Mouse (Mus musculus) embryonic facial prominence, embryonic 13.5 days (tissue): ENCODE results near the gene Peg3. TPM values are rescaled to one million over a fixed set of nuclear protein-coding genes. Genes with fewer than 3 reads are reported as not detected.

Experiments used
- ATAC-seq: fragments of 200-750 bp; cut with Nextera tagmentation; 2 replicates; pipeline ENCODE4 v1.8.0; 2017; ENCODE audit warnings: low read depth; ENCODE audit not compliant: insufficient number of reproducible peaks, insufficient read depth, low FRiP score, low TSS enrichment
- H3K27ac ChIP-seq: fragments of 300-500 bp; sonication (generic); 2 replicates; pipeline ENCODE4 v1.5.1; 2015; ENCODE audit warnings: moderate library complexity, mild to moderate bottlenecking, inconsistent platforms
- H3K27me3 ChIP-seq: fragments of 300-500 bp; sonication (generic); 2 replicates; pipeline ENCODE4 v1.6.1; 2015; ENCODE audit warnings: mild to moderate bottlenecking, inconsistent platforms
- H3K36me3 ChIP-seq: fragments of 300-500 bp; sonication (generic); 2 replicates; pipeline ENCODE4 v1.6.1; 2015; ENCODE audit warnings: mild to moderate bottlenecking, inconsistent platforms
- H3K4me1 ChIP-seq: fragments of 300-500 bp; sonication (generic); 2 replicates; pipeline ENCODE4 v1.6.1; 2015; ENCODE audit warnings: inconsistent platforms
- H3K4me2 ChIP-seq: fragments of 300-500 bp; sonication (generic); 2 replicates; pipeline ENCODE4 v1.6.1; 2015; ENCODE audit warnings: moderate library complexity, mild to moderate bottlenecking, inconsistent platforms
- H3K4me3 ChIP-seq: fragments of 300-500 bp; sonication (generic); 2 replicates; pipeline ENCODE4 v1.5.1; 2015; ENCODE audit warnings: mild to moderate bottlenecking, inconsistent platforms
- H3K9ac ChIP-seq: fragments of 300-500 bp; sonication (generic); 2 replicates; pipeline ENCODE4 v1.6.1; 2015; ENCODE audit warnings: mild to moderate bottlenecking, inconsistent platforms
- H3K9me3 ChIP-seq: fragments of 300-500 bp; sonication (generic); 2 replicates; pipeline ENCODE4 v1.6.1; 2016; ENCODE audit warnings: inconsistent platforms
- whole genome bisulfite sequencing: fragments of 180-500 bp; shearing (Covaris S2); methylation state at CpG from one replicate; pipeline ENCODE4 v1.1.7; 2015; ENCODE audit warnings: mixed read lengths; 5-methylcytosine and 5-hydroxymethylcytosine counted together
- polyA plus RNA-seq: library from polyadenylated mRNA; unstranded; fragments of >200 nt; fragmentation: Nextera tagmentation; extraction: Ambion mirVana; gene quantifications from 2 replicates; pipeline ENCODE4 v1.2.1, GENCODE M21; 2015

Peg3 gene
- polyA plus RNA-seq, 1 experiment from 2014 or later: 159 TPM

DNA sequence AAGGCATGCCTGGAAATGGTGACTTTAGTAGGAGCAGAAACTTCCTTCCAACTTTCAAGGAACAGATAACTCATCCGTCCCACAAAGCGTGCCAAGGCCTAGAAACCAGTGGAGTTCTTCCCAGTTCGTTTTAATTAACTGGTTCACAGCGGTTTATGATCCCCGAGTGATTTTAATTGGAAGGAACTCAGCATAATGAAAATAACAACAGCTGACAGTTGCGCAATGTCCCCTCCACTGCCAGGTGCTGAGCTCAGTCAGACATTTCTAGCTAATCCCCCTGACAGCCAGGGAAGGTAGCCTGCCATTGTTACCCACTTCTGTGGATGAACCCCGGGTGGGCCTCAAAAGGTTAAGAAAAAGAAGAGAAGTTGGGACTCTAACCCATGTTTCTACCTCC lies 19.0 kb upstream of the Peg3 start:
- no peak overlapping the region for H3K9ac ChIP-seq
- WGBS: 56% methylated on average over 7 of the region's 7 CpGs
- H3K9me3 ChIP-seq: no peaks in the 10 kb centered on the region
- H3K4me1 ChIP-seq: peaks cover 10% of the 10 kb centered on the region
- H3K27me3 ChIP-seq: no peaks in the 10 kb centered on the region
- no peak overlapping the region for H3K4me2 ChIP-seq
- no peaks in the 10 kb centered on the region for H3K36me3 ChIP-seq
- ATAC-seq: no peak
- no peak overlapping the region for H3K27ac ChIP-seq
- H3K4me3 ChIP-seq: no peak overlapping the region

DNA sequence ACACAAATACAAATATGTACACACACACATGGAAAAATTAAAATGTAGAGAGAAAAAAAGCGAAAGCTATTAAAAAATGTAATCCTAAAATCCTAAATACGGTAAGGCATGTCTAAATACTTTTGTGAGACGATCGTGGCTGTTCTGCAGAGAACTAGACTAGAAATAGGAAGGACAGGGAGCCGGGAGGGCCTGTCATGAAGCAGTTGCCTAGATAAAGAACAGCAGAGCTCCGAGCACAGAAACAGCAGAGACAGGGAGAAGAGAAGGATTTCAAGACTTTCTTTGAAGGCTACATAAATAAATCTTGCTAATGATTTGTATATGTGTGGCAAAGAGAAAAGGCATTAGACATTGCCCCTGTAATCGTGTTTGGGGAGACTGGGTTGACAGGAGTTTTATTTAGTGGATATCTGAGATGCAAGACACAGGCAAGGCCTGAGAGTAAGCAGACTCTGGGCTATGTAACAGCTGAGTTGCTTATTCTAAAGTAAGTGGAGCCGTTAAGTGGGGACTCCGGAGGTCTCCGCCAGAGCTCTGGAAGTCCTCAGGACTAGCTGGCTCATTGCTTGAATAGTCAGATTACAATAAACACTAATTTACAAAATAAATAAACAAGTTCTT lies 14.2 kb upstream of the Peg3 start:
- H3K4me1 ChIP-seq: no peaks in the 10 kb centered on the region
- WGBS: 53% methylated on average over 10 of the region's 10 CpGs
- no peaks in the 10 kb centered on the region for H3K27me3 ChIP-seq
- peaks cover 3% of the 10 kb centered on the region; the same call in 1 of the 2 replicates for H3K36me3 ChIP-seq
- H3K9me3 ChIP-seq: peaks cover 3% of the 10 kb centered on the region; the same call in 1 of the 2 replicates
- peak overlapping the region; percentile 69 for H3K27ac ChIP-seq
- no peak overlapping the region for H3K4me2 ChIP-seq
- ATAC-seq: no peak
- H3K9ac ChIP-seq: no peak overlapping the region
- H3K4me3 ChIP-seq: no peak overlapping the region

DNA sequence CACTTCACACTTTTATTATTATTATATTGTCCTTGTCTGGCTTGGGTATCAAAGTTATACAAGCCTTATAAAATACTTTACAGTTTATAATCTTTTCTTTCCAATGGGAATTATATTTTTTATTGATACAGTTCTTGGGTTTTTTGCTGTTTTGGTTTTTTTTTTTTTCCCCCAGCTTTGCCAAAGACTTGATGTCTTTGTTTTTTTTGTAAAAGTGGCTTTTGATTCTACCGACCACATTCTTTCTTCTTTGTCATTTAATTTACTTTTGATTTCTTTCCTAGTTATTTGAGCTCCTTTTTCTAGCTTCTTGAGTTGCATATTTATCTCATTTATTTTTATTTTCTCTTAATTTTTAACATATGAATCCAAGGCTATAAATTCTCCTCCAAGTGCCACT lies 5.8 kb upstream of the Peg3 start:
- no peak overlapping the region for H3K27ac ChIP-seq
- 39% methylated on average over 1 of the region's 1 CpGs for WGBS
- no peaks in the 10 kb centered on the region for H3K27me3 ChIP-seq
- peaks cover 5% of the 10 kb centered on the region; the same call in 1 of the 2 replicates for H3K9me3 ChIP-seq
- H3K4me3 ChIP-seq: no peak overlapping the region
- 0 out of 2 replicates have a peak, but pooled peaks cover under 1% of the 10 kb centered on the region for H3K36me3 ChIP-seq
- no peak for ATAC-seq
- H3K4me2 ChIP-seq: no peak overlapping the region
- no peak overlapping the region for H3K9ac ChIP-seq
- H3K4me1 ChIP-seq: no peaks in the 10 kb centered on the region

DNA sequence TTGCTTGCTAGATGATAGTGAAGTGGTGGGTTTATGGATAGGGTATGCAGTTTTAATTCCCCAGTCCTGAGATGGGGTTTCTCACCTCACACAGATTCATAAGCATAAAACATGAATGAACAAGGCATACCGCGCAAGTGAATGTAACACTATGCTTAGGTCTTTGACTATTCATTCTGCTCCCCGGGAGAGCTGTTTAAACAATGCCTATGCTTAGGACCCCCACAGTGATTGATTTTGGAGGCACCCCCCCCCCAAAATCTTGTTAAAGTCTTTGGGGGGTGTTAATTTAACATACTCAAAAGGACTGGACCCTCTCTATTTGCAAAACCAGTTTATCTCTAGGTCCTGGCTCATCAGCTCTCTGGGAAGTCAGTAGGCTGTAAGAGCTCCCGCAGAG lies 1.7 kb upstream of the Peg3 start:
- 0 out of 2 replicates have a peak, but pooled peaks cover 7% of the 10 kb centered on the region for H3K36me3 ChIP-seq
- no peak for ATAC-seq
- peak overlapping the region; percentile 76 for H3K9ac ChIP-seq
- H3K27me3 ChIP-seq: no peaks in the 10 kb centered on the region
- H3K9me3 ChIP-seq: peaks cover 44% of the 10 kb centered on the region
- H3K4me2 ChIP-seq: peak overlapping the region; percentile 58
- H3K4me1 ChIP-seq: no peaks in the 10 kb centered on the region
- H3K4me3 ChIP-seq: peak overlapping the region; percentile 62
- 38% methylated on average over 4 of the region's 4 CpGs for WGBS
- peak overlapping the region; percentile 33; the same call in 1 of the 2 replicates for H3K27ac ChIP-seq

- WGBS: 47% methylated on average over 3 of the region's 3 CpGs
- Histone ChIP-seq H3K27ac (no peak overlapping the region; the same call in 1 of the 2 replicates), H3K4me1 (no peaks in the 10 kb centered on the region), H3K27me3 (no peaks in the 10 kb centered on the region), H3K9ac (peak overlapping the region; percentile 76), H3K36me3 (0 out of 2 replicates have a peak, but pooled peaks cover 7% of the 10 kb centered on the region), H3K9me3 (peaks cover 44% of the 10 kb centered on the region), H3K4me2 (peak overlapping the region; percentile 58), H3K4me3 (peak overlapping the region; percentile 62)
- ATAC-seq: no peak
These were observed 1.1 kb upstream of the Peg3 start for GRCm38 (mm10) chr7:6731373-6731772.

- peak overlapping the region; percentile 76 for H3K9ac ChIP-seq
- peaks cover 44% of the 10 kb centered on the region for H3K9me3 ChIP-seq
- H3K27me3 ChIP-seq: no peaks in the 10 kb centered on the region
- no peak for ATAC-seq
- peak overlapping the region; percentile 58 for H3K4me2 ChIP-seq
- H3K27ac ChIP-seq: peak overlapping the region; percentile 77
- H3K4me3 ChIP-seq: peak overlapping the region; percentile 62
- 46% methylated on average over 15 of the region's 15 CpGs for WGBS
- H3K36me3 ChIP-seq: peaks cover 12% of the 10 kb centered on the region; the same call in 1 of the 2 replicates
- no peaks in the 10 kb centered on the region for H3K4me1 ChIP-seq
These were observed 570 bp upstream of the Peg3 start for GRCm38 (mm10) chr7:6730801-6731200.

DNA sequence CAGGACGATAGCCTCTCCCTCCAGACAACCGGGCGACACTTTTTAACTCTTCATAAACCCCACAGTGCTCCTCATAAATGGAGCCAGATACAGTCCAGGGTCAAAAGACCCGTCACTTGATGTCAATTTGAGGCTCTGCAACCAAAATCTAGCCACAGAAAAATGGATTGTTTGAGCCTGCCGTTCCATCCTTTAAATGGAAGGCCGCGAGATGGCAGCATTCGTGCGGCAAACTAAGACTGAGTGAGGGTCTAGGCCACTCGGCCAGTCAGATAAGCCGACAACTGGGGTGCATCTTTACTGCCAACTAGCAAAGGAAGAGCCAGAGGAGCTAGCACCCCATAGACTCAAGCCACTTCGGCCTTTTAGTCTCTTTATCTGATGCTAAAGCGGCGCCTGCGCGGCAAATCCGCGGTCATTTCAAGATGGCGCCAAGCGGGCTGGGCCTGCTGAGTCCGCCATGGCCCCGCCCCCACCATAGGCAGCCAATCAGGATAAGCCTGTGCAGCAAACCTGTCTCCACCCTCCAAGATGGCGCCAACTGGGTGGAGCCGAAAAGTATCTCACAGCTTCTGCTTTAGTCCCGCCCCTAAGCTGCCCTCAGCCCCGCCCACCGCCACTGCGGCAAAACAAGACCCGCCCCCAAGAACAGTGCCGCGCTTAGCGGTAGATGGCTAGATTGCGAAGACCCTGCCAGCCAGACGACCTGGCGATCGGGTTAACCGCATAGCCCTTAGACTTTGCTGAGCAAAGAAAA lies 992 bp downstream of the Peg3 start:
- peaks cover 44% of the 10 kb centered on the region for H3K9me3 ChIP-seq
- peak overlapping the region; percentile 62 for H3K4me3 ChIP-seq
- ATAC-seq: peak; percentile 63
- peak overlapping the region; percentile 58 for H3K4me2 ChIP-seq
- no peaks in the 10 kb centered on the region for H3K27me3 ChIP-seq
- peaks cover 26% of the 10 kb centered on the region; the same call in 1 of the 2 replicates for H3K36me3 ChIP-seq
- H3K27ac ChIP-seq: peak overlapping the region; percentile 93
- peak overlapping the region; percentile 76 for H3K9ac ChIP-seq
- WGBS: 51% methylated on average over 37 of the region's 37 CpGs
- no peaks in the 10 kb centered on the region for H3K4me1 ChIP-seq

DNA sequence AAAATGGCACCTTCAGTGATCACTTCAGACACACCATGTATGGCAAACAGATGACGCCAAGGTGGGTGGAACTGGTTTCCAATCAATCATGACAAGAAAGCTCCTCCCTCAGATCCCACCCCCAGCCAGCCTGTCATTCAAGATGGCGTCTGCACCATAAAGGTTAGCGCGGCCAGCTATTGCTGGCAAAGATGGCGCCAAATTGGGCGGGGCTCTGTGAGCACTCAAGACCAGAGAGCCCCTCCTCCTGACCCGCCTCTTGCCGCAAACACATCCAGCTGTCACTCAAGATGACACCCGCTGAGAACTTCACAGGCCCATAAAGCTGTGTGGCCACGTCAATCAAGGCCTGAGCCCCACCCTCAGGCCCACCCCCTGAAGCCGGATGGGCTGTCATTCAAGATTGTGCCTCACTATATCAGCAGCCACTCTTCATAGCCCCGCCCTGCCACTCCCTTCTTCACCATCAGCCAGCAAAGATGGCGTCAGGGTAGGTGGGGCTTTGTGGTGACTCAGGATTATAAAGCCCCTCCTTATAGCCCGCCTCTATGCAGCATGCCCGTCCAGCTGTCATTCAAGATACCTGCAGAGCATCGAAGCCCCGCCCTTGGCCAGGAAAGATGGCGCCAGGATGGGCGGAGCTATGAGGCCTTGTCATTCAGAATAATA lies 1.8 kb downstream of the Peg3 start:
- Histone ChIP-seq H3K4me1 (no peaks in the 10 kb centered on the region), H3K27ac (peak overlapping the region; percentile 93), H3K4me2 (peak overlapping the region; percentile 58), H3K9me3 (peaks cover 44% of the 10 kb centered on the region), H3K9ac (no peak overlapping the region), H3K4me3 (peak overlapping the region; percentile 62), H3K36me3 (peaks cover 34% of the 10 kb centered on the region; the same call in 1 of the 2 replicates), H3K27me3 (no peaks in the 10 kb centered on the region)
- WGBS: 56% methylated on average over 19 of the region's 19 CpGs
- ATAC-seq: peak; percentile 85

- Histone ChIP-seq H3K27ac (peak overlapping the region; percentile 78), H3K27me3 (no peaks in the 10 kb centered on the region), H3K4me1 (no peaks in the 10 kb centered on the region), H3K9me3 (peaks cover 44% of the 10 kb centered on the region), H3K4me3 (peak overlapping the region; percentile 62), H3K36me3 (peaks cover 42% of the 10 kb centered on the region; the same call in 1 of the 2 replicates), H3K4me2 (peak overlapping the region; percentile 58), H3K9ac (no peak overlapping the region)
- ATAC-seq: peak; percentile 49
- WGBS: 51% methylated on average over 19 of the region's 19 CpGs
These were observed 2.7 kb downstream of the Peg3 start for GRCm38 (mm10) chr7:6727351-6728121.

DNA sequence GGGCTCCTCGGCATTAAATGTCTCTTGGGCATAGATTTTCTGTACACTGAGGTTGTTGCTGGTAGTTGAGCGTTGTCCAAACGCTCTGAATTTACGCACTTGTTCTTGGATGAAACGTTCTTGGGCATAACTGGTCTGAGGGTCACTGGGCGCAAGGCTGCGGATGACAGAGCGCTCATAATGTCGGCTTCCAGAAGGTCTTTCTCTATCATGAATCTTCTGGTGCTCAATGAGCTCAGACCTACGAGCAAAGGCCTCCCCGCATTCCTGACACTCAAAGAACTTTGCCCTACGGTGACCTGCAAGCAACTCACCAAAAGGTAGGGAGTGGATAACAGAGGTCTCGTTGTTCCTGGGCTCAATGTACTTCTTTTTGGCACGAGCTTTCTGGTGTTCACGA lies 20.8 kb downstream of the Peg3 start:
- H3K36me3 ChIP-seq: peaks cover 76% of the 10 kb centered on the region
- H3K9me3 ChIP-seq: 0 out of 2 replicates have a peak, but pooled peaks cover 14% of the 10 kb centered on the region

More for the DNA sequence above, 20.8 kb downstream of the Peg3 start:
- Histone ChIP-seq H3K27ac (no peak overlapping the region), H3K9ac (no peak overlapping the region), H3K4me3 (no peak overlapping the region), H3K4me2 (no peak overlapping the region), H3K27me3 (no peaks in the 10 kb centered on the region), H3K4me1 (no peaks in the 10 kb centered on the region)
- no peak for ATAC-seq
- 92% methylated on average over 15 of the region's 15 CpGs for WGBS
